Mouse (Mus musculus): ENCODE data around the gene Dapk3.

DNA sequence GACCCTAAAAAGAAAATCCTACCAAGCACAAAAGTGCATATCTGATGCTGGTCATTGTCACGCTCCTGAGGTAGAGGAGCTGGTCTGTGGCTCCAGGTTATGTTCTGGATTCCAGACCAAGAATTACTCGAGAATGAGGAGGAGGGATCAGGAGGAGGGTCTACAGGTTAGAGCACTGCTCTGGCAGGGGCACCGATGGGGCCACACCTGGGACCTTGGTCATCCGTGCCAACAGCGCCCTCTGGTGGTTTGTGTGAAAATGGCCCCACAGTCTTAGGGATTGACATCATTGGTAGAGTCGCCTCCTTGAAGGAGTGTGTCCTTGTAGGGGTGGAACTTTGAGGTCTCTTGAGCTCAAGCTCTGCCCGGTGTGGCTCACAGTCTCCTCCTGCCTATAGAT is 35.2 kb downstream of the Dapk3 start:
- TF ChIP-seq CTCF (IDR thresholded peaks at IDR 0.05) (peak; percentile 88), EP300 (IDR thresholded peaks at IDR 0.05) (no peak)

All from lung, postnatal 0 days (tissue).